Mouse (Mus musculus) liver, postnatal 0 days (tissue): Measurements from ENCODE around the gene Kctd3.

Experiments
- CTCF ChIP-seq: sonication (generic); IDR thresholded peaks from 2 replicates; pipeline ENCODE4 v1.5.1; 2016; ENCODE audit warnings: antibody characterized with exemption, low read depth
- EP300 ChIP-seq: IDR thresholded peaks from 2 replicates; pipeline ENCODE4 v1.6.1; 2016; ENCODE audit warnings: antibody characterized with exemption, low read depth, mild to moderate bottlenecking

DNA sequence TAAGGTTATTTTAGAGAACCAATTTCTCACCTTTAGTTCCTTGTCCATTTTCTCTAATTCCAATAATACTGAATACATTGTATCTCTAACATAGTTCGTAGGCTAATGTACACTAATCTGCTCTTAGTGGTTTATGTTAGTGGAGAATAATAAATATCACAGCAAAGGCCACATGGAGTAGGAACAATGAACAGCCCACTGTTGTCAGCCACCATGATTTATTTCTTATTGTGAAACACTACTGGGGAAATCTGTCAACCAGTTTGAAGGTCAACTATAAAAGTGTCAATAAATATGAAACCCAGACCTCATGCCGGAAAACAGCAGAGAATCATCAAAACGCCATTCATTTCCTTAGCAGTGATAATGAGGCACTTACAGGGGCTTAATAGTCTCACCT is 42.5 kb upstream of the Kctd3 start:
- TF ChIP-seq CTCF (no peak), EP300 (no peak)
